Mouse (Mus musculus): ENCODE results near the gene Bcl7c. TPM values are rescaled to one million over a fixed set of nuclear protein-coding genes. Genes with fewer than 3 reads are reported as not detected.

Bcl7c gene
- polyA plus RNA-seq, 1 experiment, result 132 TPM

- TF ChIP-seq CEBPB (IDR thresholded peaks at IDR 0.05; ENCODE audit: low read depth) (no peak), FOSL1 (IDR thresholded peaks at IDR 0.05; ENCODE audit: insufficient read depth, low read length, poor library complexity, severe bottlenecking) (no peak), MYOD1 (IDR thresholded peaks at IDR 0.05; ENCODE audit: control insufficient read depth, insufficient read length, low read depth) (no peak)
- Histone ChIP-seq H3K4me3 (ENCODE audit: insufficient read depth, poor library complexity, severe bottlenecking) (no peak overlapping the region), H3K27me3 (ENCODE audit: control insufficient read depth, insufficient read depth, insufficient read length) (no peaks in the 10 kb centered on the region), H3K79me2 (ENCODE audit: control insufficient read depth, insufficient read depth) (no peaks in the 10 kb centered on the region), H3ac (ENCODE audit: control insufficient read depth, insufficient read length, low read depth) (no peak overlapping the region), H3K36me3 (ENCODE audit: control insufficient read depth, insufficient read depth) (no peaks in the 10 kb centered on the region), H3K79me3 (ENCODE audit: low read depth) (no peaks in the 10 kb centered on the region)
Observed at GRCm38 (mm10) chr7:127617962-127618361, 90.8 kb downstream of the Bcl7c start.

DNA sequence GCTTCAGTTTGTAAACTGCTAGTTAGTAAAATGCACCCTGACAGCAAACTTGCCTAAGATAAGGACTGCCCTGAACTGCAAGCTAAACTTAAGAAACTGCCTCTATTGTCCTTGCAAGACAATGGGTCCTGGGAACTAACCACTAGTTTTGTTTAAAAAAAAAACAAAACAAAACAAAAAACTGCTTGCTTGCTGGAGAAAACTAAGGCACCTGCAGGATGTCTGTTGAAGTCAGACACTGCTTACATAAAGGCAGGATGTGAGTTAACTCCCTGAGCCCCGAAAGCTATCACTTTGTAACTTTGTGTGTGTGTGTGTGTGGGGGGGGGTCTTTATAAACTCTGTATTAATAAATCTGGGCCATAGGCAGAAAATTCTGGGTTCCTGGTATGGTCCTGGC lies 91.9 kb downstream of the Bcl7c start:
- Histone ChIP-seq H3K79me3 (ENCODE audit: low read depth) (no peaks in the 10 kb centered on the region), H3K79me2 (ENCODE audit: control insufficient read depth, insufficient read depth) (no peaks in the 10 kb centered on the region), H3K4me3 (ENCODE audit: insufficient read depth, poor library complexity, severe bottlenecking) (no peak overlapping the region), H3K27me3 (ENCODE audit: control insufficient read depth, insufficient read depth, insufficient read length) (no peaks in the 10 kb centered on the region), H3K36me3 (ENCODE audit: control insufficient read depth, insufficient read depth) (no peaks in the 10 kb centered on the region), H3ac (ENCODE audit: control insufficient read depth, insufficient read length, low read depth) (no peak overlapping the region)
- TF ChIP-seq FOSL1 (IDR thresholded peaks at IDR 0.05; ENCODE audit: insufficient read depth, low read length, poor library complexity, severe bottlenecking) (no peak), MYOG (IDR thresholded peaks at IDR 0.05; ENCODE audit: control insufficient read depth, extremely low read depth, insufficient read length) (no peak), MYOD1 (IDR thresholded peaks at IDR 0.05; ENCODE audit: control insufficient read depth, insufficient read length, low read depth) (no peak), MAX (IDR thresholded peaks at IDR 0.05) (no peak), CTCF (IDR thresholded peaks at IDR 0.05; ENCODE audit: control insufficient read depth, insufficient read depth, insufficient read length) (no peak), USF1 (IDR thresholded peaks at IDR 0.05; ENCODE audit: low read depth) (no peak)

GRCm38 (mm10) chr7:127616336-127616735 lies 92.4 kb downstream of the Bcl7c start:
- Histone ChIP-seq H3K36me3 (ENCODE audit: control insufficient read depth, insufficient read depth) (peaks cover 4% of the 10 kb centered on the region), H3K79me3 (ENCODE audit: low read depth) (no peaks in the 10 kb centered on the region), H3K27me3 (ENCODE audit: control insufficient read depth, insufficient read depth, insufficient read length) (no peaks in the 10 kb centered on the region), H3ac (ENCODE audit: control insufficient read depth, insufficient read length, low read depth) (no peak overlapping the region), H3K79me2 (ENCODE audit: control insufficient read depth, insufficient read depth) (no peaks in the 10 kb centered on the region), H3K4me3 (ENCODE audit: insufficient read depth, poor library complexity, severe bottlenecking) (no peak overlapping the region)
- no peak for TF ChIP-seq USF1 (IDR thresholded peaks at IDR 0.05; ENCODE audit: low read depth)
- no peak for TF ChIP-seq MYOD1 (IDR thresholded peaks at IDR 0.05; ENCODE audit: control insufficient read depth, insufficient read length, low read depth)
- no peak for TF ChIP-seq CTCF (IDR thresholded peaks at IDR 0.05; ENCODE audit: control insufficient read depth, insufficient read depth, insufficient read length)
- TF ChIP-seq MYOG (IDR thresholded peaks at IDR 0.05; ENCODE audit: control insufficient read depth, extremely low read depth, insufficient read length), result no peak
- TF ChIP-seq CEBPB (IDR thresholded peaks at IDR 0.05; ENCODE audit: low read depth), result no peak

DNA sequence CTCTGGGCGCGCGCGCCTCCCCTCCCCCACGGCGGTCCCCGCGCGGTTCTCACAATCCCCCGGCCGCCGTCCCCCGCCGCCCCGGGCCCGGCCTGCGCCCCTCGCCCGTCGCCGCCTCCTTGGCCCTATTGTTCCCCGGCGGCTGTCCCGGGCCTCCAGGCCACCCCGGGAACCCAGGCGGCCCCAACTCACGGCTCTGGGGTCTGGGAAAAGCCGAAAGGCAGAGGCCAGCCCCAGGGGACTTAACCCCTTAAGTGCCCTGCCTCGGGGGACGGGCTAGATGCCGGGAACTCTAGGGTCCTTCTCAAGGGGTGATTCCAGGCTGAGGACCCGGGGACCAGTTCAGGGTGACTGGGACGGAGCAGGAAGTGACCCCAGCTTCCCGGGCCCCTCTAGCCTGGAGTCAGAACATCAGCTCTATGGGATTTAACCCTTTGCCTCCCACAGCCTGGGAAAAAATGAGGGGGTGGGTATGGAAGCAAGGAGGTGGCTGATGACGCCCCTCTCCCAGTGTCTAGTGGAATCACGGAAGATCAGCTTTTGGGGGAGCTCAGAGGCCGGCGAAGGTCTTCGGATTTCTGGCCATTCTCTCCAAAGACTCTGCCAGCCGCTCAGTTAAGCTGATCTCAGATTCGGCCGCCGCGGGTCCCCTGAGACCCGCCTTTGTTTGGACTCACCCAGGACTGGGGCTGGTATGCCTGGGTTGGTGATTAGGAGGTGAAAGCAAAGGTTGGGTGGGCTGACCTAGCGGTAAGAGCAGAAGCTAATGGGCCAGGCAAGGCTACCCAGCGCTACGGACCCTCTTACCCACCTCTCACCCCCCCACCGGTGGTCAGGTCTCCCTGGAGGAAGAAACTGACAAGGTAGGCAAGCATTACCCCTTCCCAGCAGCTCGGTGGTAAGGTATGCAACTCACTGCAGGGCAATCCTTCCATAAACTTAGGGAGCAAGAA lies 93.6 kb downstream of the Bcl7c start, which contains the start of gene Zfp629:
TSS of gene Zfp629 (minus strand) at position 907 of the 953 bp plus-strand sequence.
- H3ac ChIP-seq (ENCODE audit: control insufficient read depth, insufficient read length, low read depth), result peak within 1 kb of the TSS; percentile 74
- TF ChIP-seq MYOG (IDR thresholded peaks at IDR 0.05; ENCODE audit: control insufficient read depth, extremely low read depth, insufficient read length) (no peak), MYOD1 (IDR thresholded peaks at IDR 0.05; ENCODE audit: control insufficient read depth, insufficient read length, low read depth) (no peak), MAX (IDR thresholded peaks at IDR 0.05) (no peak), USF1 (IDR thresholded peaks at IDR 0.05; ENCODE audit: low read depth) (no peak)
- H3K36me3 ChIP-seq (ENCODE audit: control insufficient read depth, insufficient read depth), result peaks cover 10% of the 10 kb centered on the region
- H3K79me3 ChIP-seq (ENCODE audit: low read depth), result no peaks in the 10 kb centered on the region
- no peaks in the 10 kb centered on the region for H3K27me3 ChIP-seq (ENCODE audit: control insufficient read depth, insufficient read depth, insufficient read length)
- H3K4me3 ChIP-seq (ENCODE audit: insufficient read depth, poor library complexity, severe bottlenecking), result peak within 1 kb of the TSS; percentile 61
- no peaks in the 10 kb centered on the region for H3K79me2 ChIP-seq (ENCODE audit: control insufficient read depth, insufficient read depth)

GRCm38 (mm10) chr7:127614511-127614890 lies 94.2 kb downstream of the Bcl7c start:
- H3K36me3 ChIP-seq (ENCODE audit: control insufficient read depth, insufficient read depth), result peaks cover 10% of the 10 kb centered on the region
- no peak for TF ChIP-seq MAX (IDR thresholded peaks at IDR 0.05)
- H3K27me3 ChIP-seq (ENCODE audit: control insufficient read depth, insufficient read depth, insufficient read length), result no peaks in the 10 kb centered on the region
- H3K79me2 ChIP-seq (ENCODE audit: control insufficient read depth, insufficient read depth), result no peaks in the 10 kb centered on the region
- H3K79me3 ChIP-seq (ENCODE audit: low read depth), result no peaks in the 10 kb centered on the region
- peak overlapping the region; percentile 74 for H3ac ChIP-seq (ENCODE audit: control insufficient read depth, insufficient read length, low read depth)
- H3K4me3 ChIP-seq (ENCODE audit: insufficient read depth, poor library complexity, severe bottlenecking), result peak overlapping the region; percentile 61

DNA sequence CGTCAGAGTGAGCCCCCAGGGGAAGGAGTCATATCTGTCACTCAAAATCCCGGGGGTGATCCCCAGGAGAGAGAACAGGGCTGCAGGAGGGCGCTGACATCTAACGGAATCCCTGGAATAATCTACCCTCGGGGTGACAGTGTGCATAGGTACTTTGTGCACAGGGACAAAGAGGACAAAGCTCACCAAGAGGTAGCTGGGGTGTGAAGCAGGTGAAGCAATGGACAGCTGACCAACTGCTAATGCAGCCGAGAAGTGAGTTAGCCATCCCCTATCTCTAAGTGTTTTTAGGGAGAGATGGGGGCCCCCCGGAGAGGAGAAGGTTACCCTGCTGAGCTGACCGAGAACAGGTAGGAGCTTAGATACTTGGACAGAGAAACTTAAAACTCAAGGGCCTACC lies 94.6 kb downstream of the Bcl7c start:
- Histone ChIP-seq H3K36me3 (ENCODE audit: control insufficient read depth, insufficient read depth) (peaks cover 10% of the 10 kb centered on the region), H3K79me3 (ENCODE audit: low read depth) (no peaks in the 10 kb centered on the region), H3ac (ENCODE audit: control insufficient read depth, insufficient read length, low read depth) (peak overlapping the region; percentile 5), H3K4me3 (ENCODE audit: insufficient read depth, poor library complexity, severe bottlenecking) (peak overlapping the region; percentile 61), H3K27me3 (ENCODE audit: control insufficient read depth, insufficient read depth, insufficient read length) (no peaks in the 10 kb centered on the region), H3K79me2 (ENCODE audit: control insufficient read depth, insufficient read depth) (no peaks in the 10 kb centered on the region)
- TF ChIP-seq FOSL1 (IDR thresholded peaks at IDR 0.05; ENCODE audit: insufficient read depth, low read length, poor library complexity, severe bottlenecking), result no peak
- TF ChIP-seq CTCF (IDR thresholded peaks at IDR 0.05; ENCODE audit: control insufficient read depth, insufficient read depth, insufficient read length), result no peak
- TF ChIP-seq MYOG (IDR thresholded peaks at IDR 0.05; ENCODE audit: control insufficient read depth, extremely low read depth, insufficient read length), result no peak

Measured in C2C12 (cell line).